Mouse (Mus musculus): ENCODE results near the gene Eif2s3x. TPM values are rescaled to one million over a fixed set of nuclear protein-coding genes. Genes with fewer than 3 reads are reported as not detected.

Gene Eif2s3x
- total RNA-seq, 2 experiments from 2014 or later, result 167 to 244 TPM

Other genes starting within 250 kb of the Eif2s3x start
- not detected for gene AU015836, start 244.2 kb downstream of the Eif2s3x start, total RNA-seq (2021)
- gene Zfx, start 89.2 kb downstream of the Eif2s3x start, total RNA-seq (2021), result 10 to 100 TPM; 27.3 to 31.9 TPM
- 10 to 100 TPM; 17.5 to 18.7 TPM for gene Klhl15, start 21.7 kb upstream of the Eif2s3x start, total RNA-seq (2021)
- under 1 TPM in 1 of 2 experiments, not detected in 1; 0.46 TPM for gene Fam90a1b, start 153.9 kb upstream of the Eif2s3x start, total RNA-seq (2021)
- gene Apoo, start 154.3 kb upstream of the Eif2s3x start, total RNA-seq (2021), result 10 to 100 TPM; 50.7 to 59.8 TPM